Mouse (Mus musculus): ENCODE results near the gene Flnb. TPM values are rescaled to one million over a fixed set of nuclear protein-coding genes. Genes with fewer than 3 reads are reported as not detected.

Gene Flnb
- total and polyA plus RNA-seq, 3 experiments, result 0.43 to 2.0 (median 1.8) TPM

DNA sequence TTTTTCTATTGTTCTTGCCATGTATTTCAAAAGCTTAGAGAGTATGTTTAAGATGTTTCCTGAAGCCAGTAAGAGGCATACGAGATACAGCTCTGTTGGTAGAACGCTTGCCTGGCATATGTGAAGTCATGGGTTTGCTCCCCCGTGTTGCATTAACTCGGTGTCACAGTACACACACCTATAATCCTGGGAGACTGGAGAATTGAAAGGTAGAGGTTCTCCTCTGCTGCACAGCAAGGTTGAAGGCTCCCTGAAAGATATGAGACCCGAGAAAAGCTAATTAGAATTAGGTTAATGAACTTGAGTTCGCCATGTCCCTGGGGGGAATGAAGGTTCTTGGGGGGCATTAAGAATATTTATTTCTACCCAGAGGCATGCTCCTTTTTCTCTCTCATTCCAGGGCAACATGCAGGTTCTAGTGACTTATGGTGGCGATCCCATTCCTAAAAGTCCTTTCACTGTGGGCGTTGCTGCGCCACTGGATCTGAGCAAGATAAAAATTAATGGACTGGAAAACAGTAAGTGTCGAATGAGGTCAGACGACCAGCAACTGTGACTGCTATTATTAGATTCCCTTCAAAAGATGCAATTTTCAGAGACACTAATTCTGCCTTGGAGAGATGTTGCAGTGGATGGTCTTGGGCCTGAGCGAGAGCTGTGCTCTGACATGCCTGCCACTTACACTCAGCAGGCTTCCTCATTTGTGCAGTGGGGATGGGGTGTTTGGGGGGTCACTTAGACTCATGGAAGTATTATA is 83.9 kb downstream of the Flnb start:
- Histone ChIP-seq H3K4me1 (ENCODE audit: insufficient read depth, low read depth, low read length) (peaks cover 64% of the 10 kb centered on the region), H3K27me3 (ENCODE audit: insufficient read depth, low read length) (no peaks in the 10 kb centered on the region; the same call in 1 of the 2 replicates), H3K9me3 (replicated peaks) (no peaks in the 10 kb centered on the region), H3K4me3 (ENCODE audit: low read depth, low read length) (no peak overlapping the region), H3K36me3 (replicated peaks) (peaks cover 2% of the 10 kb centered on the region)
- no peak for ATAC-seq (ENCODE audit: extremely low read depth, insufficient number of reproducible peaks, low FRiP score, poor library complexity, severe bottlenecking)
- DNase-seq (ENCODE audit: low spot score), result no peak
- no peak for TF ChIP-seq GATA2 (IDR thresholded peaks at IDR 0.05; ENCODE audit: borderline replicate concordance, low read depth, low read length)
- no peak for TF ChIP-seq CTCF (IDR thresholded peaks at IDR 0.05; ENCODE audit: low read depth, low read length)
- TF ChIP-seq TAL1 (conservative IDR thresholded peaks at IDR 0.05; ENCODE audit: low read depth, low read length), result no peak

- Histone ChIP-seq H3K27me3 (ENCODE audit: insufficient read depth, low read length) (no peaks in the 10 kb centered on the region), H3K4me3 (ENCODE audit: low read depth, low read length) (no peak overlapping the region; the same call in 1 of the 2 replicates), H3K36me3 (replicated peaks) (peaks cover 2% of the 10 kb centered on the region), H3K9me3 (replicated peaks) (no peaks in the 10 kb centered on the region), H3K4me1 (ENCODE audit: insufficient read depth, low read depth, low read length) (peaks cover 57% of the 10 kb centered on the region)
- DNase-seq (ENCODE audit: low spot score) (no peak), ATAC-seq (ENCODE audit: extremely low read depth, insufficient number of reproducible peaks, low FRiP score, poor library complexity, severe bottlenecking) (peak; percentile 28; the same call in 1 of the 2 replicates)
- no peak for TF ChIP-seq CTCF (IDR thresholded peaks at IDR 0.05; ENCODE audit: low read depth, low read length)
These were observed 89.3 kb downstream of the Flnb start for GRCm38 (mm10) chr14:7907058-7907457.

DNA sequence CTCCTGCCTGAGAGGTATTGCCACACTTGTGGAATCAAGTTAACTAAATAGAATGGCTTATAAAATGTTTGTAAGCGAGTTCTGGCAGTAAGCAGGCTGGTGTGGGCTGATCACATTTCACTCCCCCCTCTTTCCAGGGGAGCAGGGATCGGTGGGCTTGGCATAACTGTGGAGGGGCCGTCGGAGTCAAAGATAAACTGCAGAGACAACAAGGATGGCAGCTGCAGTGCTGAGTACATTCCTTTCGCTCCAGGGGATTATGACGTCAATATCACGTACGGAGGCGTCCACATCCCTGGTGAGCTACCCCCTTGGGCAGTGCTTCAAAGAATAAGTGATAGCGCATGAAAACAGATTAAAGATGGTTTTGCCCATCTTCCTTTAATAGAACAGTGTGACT is 91.7 kb downstream of the Flnb start:
- ATAC-seq (ENCODE audit: extremely low read depth, insufficient number of reproducible peaks, low FRiP score, poor library complexity, severe bottlenecking) (no peak), DNase-seq (ENCODE audit: low spot score) (no peak)
- Histone ChIP-seq H3K4me1 (ENCODE audit: insufficient read depth, low read depth, low read length) (peaks cover 61% of the 10 kb centered on the region), H3K36me3 (replicated peaks) (peaks cover 4% of the 10 kb centered on the region), H3K4me3 (ENCODE audit: low read depth, low read length) (no peak overlapping the region), H3K27me3 (ENCODE audit: insufficient read depth, low read length) (no peaks in the 10 kb centered on the region), H3K9me3 (replicated peaks) (no peaks in the 10 kb centered on the region)
- TF ChIP-seq CTCF (IDR thresholded peaks at IDR 0.05; ENCODE audit: low read depth, low read length), result no peak
- no peak for TF ChIP-seq POLR2AphosphoS5 (IDR thresholded peaks at IDR 0.05; ENCODE audit: insufficient replicate concordance, low read depth, low read length)
- no peak for TF ChIP-seq GATA1 (IDR thresholded peaks at IDR 0.05; ENCODE audit: borderline replicate concordance, low read length)
- TF ChIP-seq GATA2 (IDR thresholded peaks at IDR 0.05; ENCODE audit: borderline replicate concordance, low read depth, low read length), result no peak
- no peak for TF ChIP-seq TAL1 (conservative IDR thresholded peaks at IDR 0.05; ENCODE audit: low read depth, low read length)

DNA sequence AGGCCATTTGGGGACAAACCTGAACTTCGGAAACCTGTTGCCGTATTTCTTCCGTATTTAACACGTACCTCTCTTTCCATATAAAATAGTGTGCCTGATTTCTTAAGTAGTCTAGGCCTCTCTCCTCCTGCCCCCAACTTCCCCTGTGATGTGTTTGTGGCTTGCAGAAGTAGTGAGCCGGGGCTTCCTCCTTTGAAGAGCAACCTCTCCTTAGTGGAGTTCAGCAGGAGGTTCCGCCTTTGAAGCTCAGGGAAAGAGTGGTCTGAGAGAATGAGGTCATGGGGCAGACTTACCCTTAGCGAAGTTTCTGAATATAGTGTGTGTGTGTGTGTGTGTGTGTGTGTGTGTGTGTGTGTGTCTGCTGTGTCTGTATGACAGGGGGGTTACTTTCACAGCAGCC is 96.1 kb downstream of the Flnb start:
- peaks cover 64% of the 10 kb centered on the region for H3K4me1 ChIP-seq (ENCODE audit: insufficient read depth, low read depth, low read length)
- ATAC-seq (ENCODE audit: extremely low read depth, insufficient number of reproducible peaks, low FRiP score, poor library complexity, severe bottlenecking), result peak; percentile 77
- DNase-seq (ENCODE audit: low spot score), result peak; percentile 37
- H3K4me3 ChIP-seq (ENCODE audit: low read depth, low read length), result no peak overlapping the region
- no peaks in the 10 kb centered on the region for H3K27me3 ChIP-seq (ENCODE audit: insufficient read depth, low read length)
- H3K36me3 ChIP-seq (replicated peaks), result peaks cover 11% of the 10 kb centered on the region
- TF ChIP-seq CTCF (IDR thresholded peaks at IDR 0.05; ENCODE audit: low read depth, low read length) (no peak), POLR2AphosphoS5 (IDR thresholded peaks at IDR 0.05; ENCODE audit: insufficient replicate concordance, low read depth, low read length) (no peak), GATA1 (IDR thresholded peaks at IDR 0.05; ENCODE audit: borderline replicate concordance, low read length) (no peak), TAL1 (conservative IDR thresholded peaks at IDR 0.05; ENCODE audit: low read depth, low read length) (no peak)
- H3K9me3 ChIP-seq (replicated peaks), result no peaks in the 10 kb centered on the region

GRCm38 (mm10) chr14:7914461-7914860 is 96.7 kb downstream of the Flnb start:
- peak; percentile 52 for ATAC-seq (ENCODE audit: extremely low read depth, insufficient number of reproducible peaks, low FRiP score, poor library complexity, severe bottlenecking)
- TF ChIP-seq CTCF (IDR thresholded peaks at IDR 0.05; ENCODE audit: low read depth, low read length) (no peak), GATA1 (IDR thresholded peaks at IDR 0.05; ENCODE audit: borderline replicate concordance, low read length) (no peak), TAL1 (conservative IDR thresholded peaks at IDR 0.05; ENCODE audit: low read depth, low read length) (peak; percentile 32; the same call in 1 of the 2 replicates)
- H3K36me3 ChIP-seq (replicated peaks), result peaks cover 14% of the 10 kb centered on the region

GRCm38 (mm10) chr14:7918150-7918991 is 100.6 kb downstream of the Flnb start:
- no peaks in the 10 kb centered on the region for H3K27me3 ChIP-seq (ENCODE audit: insufficient read depth, low read length)
- ATAC-seq (ENCODE audit: extremely low read depth, insufficient number of reproducible peaks, low FRiP score, poor library complexity, severe bottlenecking) (no peak; the same call in 1 of the 2 replicates), DNase-seq (ENCODE audit: low spot score) (no peak)
- H3K4me3 ChIP-seq (ENCODE audit: low read depth, low read length), result no peak overlapping the region
- peaks cover 13% of the 10 kb centered on the region for H3K36me3 ChIP-seq (replicated peaks)
- TF ChIP-seq CTCF (IDR thresholded peaks at IDR 0.05; ENCODE audit: low read depth, low read length), result no peak
- no peak for TF ChIP-seq TAL1 (conservative IDR thresholded peaks at IDR 0.05; ENCODE audit: low read depth, low read length)
- TF ChIP-seq GATA2 (IDR thresholded peaks at IDR 0.05; ENCODE audit: borderline replicate concordance, low read depth, low read length), result no peak
- TF ChIP-seq GATA1 (IDR thresholded peaks at IDR 0.05; ENCODE audit: borderline replicate concordance, low read length), result no peak
- no peak for TF ChIP-seq POLR2AphosphoS5 (IDR thresholded peaks at IDR 0.05; ENCODE audit: insufficient replicate concordance, low read depth, low read length)
- no peaks in the 10 kb centered on the region for H3K9me3 ChIP-seq (replicated peaks)
- peaks cover 66% of the 10 kb centered on the region for H3K4me1 ChIP-seq (ENCODE audit: insufficient read depth, low read depth, low read length)

More at GRCm38 (mm10) chr14:7914461-7914860, 96.7 kb downstream of the Flnb start:
- Histone ChIP-seq H3K9me3 (replicated peaks) (no peaks in the 10 kb centered on the region), H3K4me3 (ENCODE audit: low read depth, low read length) (no peak overlapping the region), H3K27me3 (ENCODE audit: insufficient read depth, low read length) (no peaks in the 10 kb centered on the region), H3K4me1 (ENCODE audit: insufficient read depth, low read depth, low read length) (peaks cover 69% of the 10 kb centered on the region)
- DNase-seq (ENCODE audit: low spot score), result no peak

All from G1E (cell line).